Mouse (Mus musculus) cortical plate, adult 2 months (tissue): ENCODE measurements at regions not wholly inside any gene's neighbourhood (a gene's known extent, or its start where the extent isn't known, plus 50 kb on each side); places are given as distances from the start of the nearest gene placed in this dataset.

Experiments used
- CTCF ChIP-seq: fragments of 200-500 bp; IDR thresholded peaks from 2 replicates; pipeline ENCODE4 v1.5.1; 2011; ENCODE audit warnings: mild to moderate bottlenecking, control low read depth, low read length; ENCODE audit not compliant: insufficient read depth; ENCODE audit errors: extremely low read depth
- POLR2A ChIP-seq: fragments of 200-500 bp; IDR thresholded peaks from 2 replicates; pipeline ENCODE4 v1.6.1; 2011; ENCODE audit warnings: mild to moderate bottlenecking, low read length, control low read depth; ENCODE audit not compliant: insufficient read depth; ENCODE audit errors: extremely low read depth

- no peak for TF ChIP-seq CTCF
- TF ChIP-seq POLR2A = no peak
Measured at GRCm38 (mm10) chr15:7692096-7692495, 118.5 kb upstream of the Gdnf start.
